Mouse (Mus musculus): Measurements from ENCODE around the gene 1110051M20Rik. TPM values are rescaled to one million over a fixed set of nuclear protein-coding genes. Genes with fewer than 3 reads are reported as not detected.

1110051M20Rik gene
- polyA plus RNA-seq, 1 experiment: 2.6 TPM

DNA sequence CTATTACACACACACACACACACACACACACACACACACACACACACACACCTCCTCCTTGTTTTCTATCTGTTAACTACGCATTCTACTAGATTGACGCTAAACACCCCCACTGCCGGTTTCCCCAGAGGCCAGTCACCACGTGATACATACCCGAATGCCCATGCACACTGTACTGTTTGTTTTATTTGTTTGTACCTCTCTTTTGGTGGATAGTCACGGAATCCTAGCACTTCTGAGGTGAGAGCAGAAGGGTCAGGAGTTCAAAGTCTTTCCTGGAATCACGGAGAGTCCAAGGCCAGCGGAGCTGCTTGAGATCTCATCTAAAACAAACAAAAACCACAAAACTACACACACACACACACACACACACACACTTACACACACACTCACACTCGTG is 5.8 kb upstream of the 1110051M20Rik start:
- Histone ChIP-seq H3K4me3 (replicated peaks) (no peak overlapping the region), H3K4me1 (no peaks in the 10 kb centered on the region; the same call in 1 of the 2 replicates), H3K36me3 (replicated peaks; ENCODE audit: low read length) (no peaks in the 10 kb centered on the region), H3K9me3 (peaks cover 3% of the 10 kb centered on the region; the same call in 1 of the 2 replicates), H3K27me3 (replicated peaks) (peaks cover 45% of the 10 kb centered on the region)
- TF ChIP-seq FLI1 (IDR thresholded peaks at IDR 0.05; ENCODE audit: low read length): no peak
- no peak for TF ChIP-seq GATA1 (IDR thresholded peaks at IDR 0.05; ENCODE audit: borderline replicate concordance, low read length)

DNA sequence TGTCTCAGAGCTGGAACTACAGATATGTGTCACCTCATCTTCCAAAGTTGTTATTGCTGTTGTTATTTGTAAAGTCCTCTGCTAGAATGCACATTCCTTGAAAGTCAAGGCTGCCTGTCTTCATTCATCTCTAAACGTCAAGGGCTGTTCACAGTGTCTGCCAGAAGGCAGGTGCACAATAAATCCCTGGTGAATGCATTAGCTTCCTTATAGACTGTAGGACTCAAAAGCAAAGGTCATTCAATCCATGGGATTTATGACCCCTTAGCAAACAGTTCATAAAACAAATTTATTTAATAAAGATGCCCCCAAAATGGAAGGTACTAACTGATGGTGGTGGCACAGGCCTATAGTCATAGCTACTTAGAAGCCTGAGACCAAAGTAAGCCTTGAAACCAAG is 5.2 kb upstream of the 1110051M20Rik start:
- H3K27me3 ChIP-seq (replicated peaks): peaks cover 38% of the 10 kb centered on the region
- H3K4me3 ChIP-seq (replicated peaks): no peak overlapping the region
- peaks cover 3% of the 10 kb centered on the region; the same call in 1 of the 2 replicates for H3K9me3 ChIP-seq
- no peaks in the 10 kb centered on the region; the same call in 1 of the 2 replicates for H3K4me1 ChIP-seq
- TF ChIP-seq FLI1 (IDR thresholded peaks at IDR 0.05; ENCODE audit: low read length): no peak
- H3K36me3 ChIP-seq (replicated peaks; ENCODE audit: low read length): no peaks in the 10 kb centered on the region

DNA sequence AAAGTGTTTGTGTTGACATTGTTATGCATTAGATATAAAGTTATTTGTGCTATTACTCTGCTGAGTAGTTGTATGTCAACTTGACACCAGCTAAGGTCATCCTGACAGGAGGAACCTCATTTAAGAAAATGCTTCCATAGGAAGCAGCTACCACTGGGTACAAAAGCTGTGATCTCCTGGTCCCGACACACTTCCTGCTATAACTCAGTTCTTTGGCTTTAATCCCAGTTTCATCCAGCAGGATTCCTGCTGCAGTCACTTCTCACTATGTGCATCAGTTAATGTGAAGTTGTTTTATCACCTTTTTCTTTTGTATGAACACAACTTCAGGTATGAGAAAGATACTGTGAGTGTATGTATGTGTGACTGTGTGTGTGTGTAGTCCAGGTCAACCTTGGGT is 2.3 kb downstream of the 1110051M20Rik start:
- H3K27me3 ChIP-seq (replicated peaks): peaks cover 4% of the 10 kb centered on the region
- TF ChIP-seq FLI1 (IDR thresholded peaks at IDR 0.05; ENCODE audit: low read length): no peak
- no peak for TF ChIP-seq GATA1 (IDR thresholded peaks at IDR 0.05; ENCODE audit: borderline replicate concordance, low read length)
- no peaks in the 10 kb centered on the region for H3K36me3 ChIP-seq (replicated peaks; ENCODE audit: low read length)
- H3K4me1 ChIP-seq: peaks cover 9% of the 10 kb centered on the region
- no peak overlapping the region for H3K4me3 ChIP-seq (replicated peaks)
- peaks cover 1% of the 10 kb centered on the region; the same call in 1 of the 2 replicates for H3K9me3 ChIP-seq

DNA sequence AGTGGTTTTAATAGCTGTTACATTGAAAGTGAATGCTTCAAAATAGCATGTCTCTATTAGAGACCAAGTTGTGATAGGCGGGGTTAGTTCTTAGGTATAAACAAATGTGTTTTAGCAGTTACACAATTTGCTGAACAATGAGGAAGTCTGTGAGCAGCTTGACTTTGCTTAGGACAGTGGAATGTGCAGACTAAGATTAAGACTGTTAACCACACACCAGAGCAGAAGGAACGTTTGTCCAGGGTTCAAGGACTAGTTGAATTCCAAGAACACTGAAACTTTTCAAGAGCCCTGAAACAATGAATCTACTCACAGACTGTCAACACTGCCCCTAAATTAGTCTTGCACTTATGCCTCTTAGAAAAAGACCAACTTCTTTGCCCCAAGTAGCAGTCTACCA is 2.8 kb downstream of the 1110051M20Rik start:
- Histone ChIP-seq H3K27me3 (replicated peaks) (peaks cover 4% of the 10 kb centered on the region), H3K4me1 (peaks cover 9% of the 10 kb centered on the region)
- TF ChIP-seq FLI1 (IDR thresholded peaks at IDR 0.05; ENCODE audit: low read length): no peak
- no peak for TF ChIP-seq GATA1 (IDR thresholded peaks at IDR 0.05; ENCODE audit: borderline replicate concordance, low read length)

DNA sequence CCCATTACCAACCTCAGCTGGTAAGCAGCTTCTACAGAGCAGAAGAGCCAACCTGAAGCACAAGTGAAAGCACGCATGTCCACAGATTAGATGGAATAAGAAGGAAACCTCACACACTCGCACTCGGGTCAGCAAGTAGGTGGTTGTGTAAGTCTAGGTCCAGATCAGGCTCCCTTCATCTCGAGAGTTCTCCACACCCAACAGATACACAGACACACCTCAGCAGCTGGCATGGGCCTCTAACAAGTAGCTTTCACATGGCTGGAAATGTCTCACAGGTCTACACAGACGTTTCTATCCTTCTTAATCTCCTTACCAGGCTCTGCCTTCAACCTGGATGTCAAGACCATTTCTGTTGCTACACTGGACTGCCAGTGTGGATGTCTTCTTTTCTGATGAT is 3.8 kb downstream of the 1110051M20Rik start:
- Histone ChIP-seq H3K9me3 (no peaks in the 10 kb centered on the region), H3K4me3 (replicated peaks) (no peak overlapping the region), H3K4me1 (peaks cover 9% of the 10 kb centered on the region), H3K36me3 (replicated peaks; ENCODE audit: low read length) (no peaks in the 10 kb centered on the region), H3K27me3 (replicated peaks) (peaks cover 4% of the 10 kb centered on the region)
- no peak for TF ChIP-seq FLI1 (IDR thresholded peaks at IDR 0.05; ENCODE audit: low read length)

More for the DNA sequence above, 2.8 kb downstream of the 1110051M20Rik start:
- no peak overlapping the region for H3K4me3 ChIP-seq (replicated peaks)
- H3K9me3 ChIP-seq: no peaks in the 10 kb centered on the region
- H3K36me3 ChIP-seq (replicated peaks; ENCODE audit: low read length): no peaks in the 10 kb centered on the region

DNA sequence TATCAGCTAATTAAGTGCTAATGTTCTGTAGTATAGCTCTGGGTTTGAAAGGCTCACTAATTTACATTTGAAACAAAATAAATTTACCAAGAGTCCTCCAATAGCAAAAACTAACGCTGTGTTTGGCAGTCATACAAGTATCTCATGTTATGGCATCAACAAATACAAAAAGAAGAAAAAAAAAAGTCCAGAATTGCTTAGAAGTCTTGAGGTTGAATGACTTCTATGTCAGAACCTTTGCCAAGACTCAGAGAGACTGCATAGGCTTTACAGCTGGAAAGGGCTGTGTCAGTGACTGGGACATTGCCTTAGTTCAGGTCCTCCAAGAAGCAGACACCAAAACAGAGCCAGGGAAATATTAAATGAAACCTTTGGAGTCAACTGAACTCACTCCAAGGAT is 4.6 kb downstream of the 1110051M20Rik start:
- TF ChIP-seq FLI1 (IDR thresholded peaks at IDR 0.05; ENCODE audit: low read length) (no peak), GATA1 (IDR thresholded peaks at IDR 0.05; ENCODE audit: borderline replicate concordance, low read length) (no peak)
- peaks cover 9% of the 10 kb centered on the region for H3K4me1 ChIP-seq
- no peak overlapping the region for H3K4me3 ChIP-seq (replicated peaks)
- peaks cover 4% of the 10 kb centered on the region for H3K27me3 ChIP-seq (replicated peaks)
- H3K9me3 ChIP-seq: no peaks in the 10 kb centered on the region
- H3K36me3 ChIP-seq (replicated peaks; ENCODE audit: low read length): no peaks in the 10 kb centered on the region

DNA sequence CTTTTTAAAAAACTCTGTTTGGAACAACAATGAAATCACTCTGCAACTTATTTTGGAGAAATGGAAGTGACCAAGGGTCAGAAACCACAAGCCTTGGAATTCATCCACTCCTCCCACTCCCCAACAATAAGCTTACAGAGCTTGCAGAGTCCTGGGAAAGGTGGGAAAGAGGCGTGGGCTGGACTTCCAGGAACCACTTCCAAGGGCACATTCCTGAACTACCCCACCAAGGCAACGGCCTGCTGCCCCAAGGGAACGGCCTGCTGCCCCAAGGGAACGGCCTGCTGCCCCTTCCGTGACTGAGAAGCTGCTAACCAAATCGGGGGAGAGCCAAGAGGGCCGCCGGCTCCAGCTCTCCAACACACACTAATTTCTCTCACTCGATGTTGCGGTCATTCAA is 5.2 kb downstream of the 1110051M20Rik start:
- Histone ChIP-seq H3K36me3 (replicated peaks; ENCODE audit: low read length) (no peaks in the 10 kb centered on the region), H3K4me1 (peaks cover 6% of the 10 kb centered on the region), H3K4me3 (replicated peaks) (no peak overlapping the region), H3K27me3 (replicated peaks) (peaks cover 6% of the 10 kb centered on the region), H3K9me3 (no peaks in the 10 kb centered on the region)
- TF ChIP-seq GATA1 (IDR thresholded peaks at IDR 0.05; ENCODE audit: borderline replicate concordance, low read length) (no peak), FLI1 (IDR thresholded peaks at IDR 0.05; ENCODE audit: low read length) (no peak)

DNA sequence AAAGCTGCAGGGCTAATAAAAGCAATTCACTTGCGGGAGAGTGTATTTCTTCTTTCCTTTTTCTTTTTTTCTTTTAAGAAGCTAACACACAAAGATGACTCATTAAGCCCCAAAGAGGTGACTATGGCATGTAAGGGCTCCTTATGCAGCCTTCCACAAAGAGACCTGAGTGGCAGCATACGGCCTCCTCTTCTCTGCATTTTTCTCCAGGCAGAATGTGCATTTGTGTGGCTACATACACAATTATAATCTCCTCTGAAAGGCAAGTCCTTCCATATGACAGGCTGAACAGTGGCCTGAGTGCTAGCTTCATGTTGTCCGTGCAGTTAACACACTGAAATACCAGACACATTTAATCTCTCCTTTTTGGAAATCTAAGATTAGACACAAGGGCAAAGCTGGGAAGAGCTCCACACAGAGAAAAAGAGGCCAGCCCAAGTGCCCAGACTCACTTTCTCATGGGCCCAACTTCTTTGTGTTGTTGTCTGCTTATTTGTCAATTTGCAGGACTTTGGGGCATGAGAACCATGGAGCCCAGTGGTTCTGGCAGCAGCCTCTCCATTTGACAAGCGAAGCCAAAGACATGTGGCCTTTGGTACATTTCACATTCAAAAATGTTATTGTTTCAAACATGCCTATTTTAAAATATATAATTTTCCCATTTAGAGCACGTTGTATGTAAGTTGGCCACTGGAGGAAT is 7.2 kb downstream of the 1110051M20Rik start:
- Histone ChIP-seq H3K4me3 (replicated peaks) (no peak overlapping the region), H3K27me3 (replicated peaks) (peaks cover 9% of the 10 kb centered on the region), H3K36me3 (replicated peaks; ENCODE audit: low read length) (no peaks in the 10 kb centered on the region), H3K9me3 (no peaks in the 10 kb centered on the region), H3K4me1 (no peaks in the 10 kb centered on the region)
- TF ChIP-seq GATA1 (IDR thresholded peaks at IDR 0.05; ENCODE audit: borderline replicate concordance, low read length): no peak
- no peak for TF ChIP-seq FLI1 (IDR thresholded peaks at IDR 0.05; ENCODE audit: low read length)

DNA sequence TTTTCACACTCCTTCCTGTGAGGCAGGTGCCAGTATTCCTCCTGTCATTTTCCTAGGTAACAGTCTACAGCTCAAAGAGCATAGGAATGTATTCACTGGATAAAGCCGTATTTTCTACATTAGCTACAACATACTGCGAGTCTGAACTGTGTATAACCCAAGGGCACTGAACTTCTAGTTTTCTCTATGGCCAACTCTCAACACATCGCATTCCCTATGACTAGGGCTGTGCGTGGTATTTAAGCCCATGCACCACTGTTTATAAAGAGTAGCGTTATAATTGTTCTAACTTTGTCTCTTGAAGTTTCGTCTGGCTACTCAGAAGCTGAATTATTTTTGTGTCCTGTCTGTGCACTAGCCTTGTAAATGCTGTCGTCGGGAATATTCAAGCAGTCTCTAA is 7.8 kb downstream of the 1110051M20Rik start:
- no peaks in the 10 kb centered on the region for H3K9me3 ChIP-seq
- H3K36me3 ChIP-seq (replicated peaks; ENCODE audit: low read length): no peaks in the 10 kb centered on the region
- TF ChIP-seq GATA1 (IDR thresholded peaks at IDR 0.05; ENCODE audit: borderline replicate concordance, low read length) (no peak), FLI1 (IDR thresholded peaks at IDR 0.05; ENCODE audit: low read length) (no peak)

DNA sequence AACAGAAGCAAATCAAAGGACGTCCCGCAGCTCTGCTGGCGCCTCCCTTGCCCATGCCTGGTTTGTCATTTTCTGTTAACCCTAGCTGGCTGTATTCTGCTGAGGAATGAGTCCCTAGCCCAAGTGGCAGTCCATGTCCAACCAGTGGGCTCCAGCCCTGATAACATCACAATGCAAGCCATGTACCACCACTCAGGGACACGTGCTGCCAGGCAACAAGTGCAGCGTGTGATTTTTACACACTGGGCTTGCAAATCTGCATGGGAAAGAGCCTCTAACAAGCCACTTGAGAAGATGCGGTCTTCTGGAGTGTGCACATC is 13.9 kb downstream of the 1110051M20Rik start:
- peaks cover 13% of the 10 kb centered on the region for H3K27me3 ChIP-seq (replicated peaks)
- H3K36me3 ChIP-seq (replicated peaks; ENCODE audit: low read length): no peaks in the 10 kb centered on the region
- no peaks in the 10 kb centered on the region for H3K9me3 ChIP-seq
- H3K4me3 ChIP-seq (replicated peaks): no peak overlapping the region
- no peaks in the 10 kb centered on the region for H3K4me1 ChIP-seq
- TF ChIP-seq GATA1 (IDR thresholded peaks at IDR 0.05; ENCODE audit: borderline replicate concordance, low read length) (no peak), FLI1 (IDR thresholded peaks at IDR 0.05; ENCODE audit: low read length) (no peak)

More for the DNA sequence above, 7.8 kb downstream of the 1110051M20Rik start:
- peaks cover 9% of the 10 kb centered on the region for H3K27me3 ChIP-seq (replicated peaks)
- no peak overlapping the region for H3K4me3 ChIP-seq (replicated peaks)
- H3K4me1 ChIP-seq: no peaks in the 10 kb centered on the region

Measured in megakaryocyte, embryonic 14.5 days (primary cell).